Mouse (Mus musculus): Measurements from ENCODE around the gene Lrmda. TPM values are rescaled to one million over a fixed set of nuclear protein-coding genes. Genes with fewer than 3 reads are reported as not detected.

Lrmda gene
- polyA plus RNA-seq, 1 experiment from 2014 or later, result 0.87 TPM

DNA sequence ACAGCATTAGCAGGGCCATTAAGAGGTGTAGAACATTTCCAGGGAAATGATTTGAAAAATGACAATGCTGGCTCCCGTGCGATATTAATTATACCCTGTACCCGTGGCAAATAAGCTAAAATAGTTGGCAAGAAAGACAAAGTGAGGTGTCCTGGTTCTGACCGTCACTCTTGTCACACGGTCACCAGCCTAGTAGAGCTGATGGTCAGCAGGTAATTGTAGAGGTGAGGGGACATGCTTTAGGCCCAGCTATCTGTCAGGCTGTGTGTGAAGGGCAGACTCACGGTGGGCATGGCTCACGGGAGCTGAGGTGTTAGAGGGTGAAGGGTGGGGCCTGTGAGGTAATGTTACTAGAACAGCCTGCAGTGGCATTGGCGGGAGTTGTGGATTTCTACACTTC, 134.6 kb downstream of the Lrmda start:
- no peaks in the 10 kb centered on the region for H3K36me3 ChIP-seq
- H3K4me2 ChIP-seq (replicated peaks), result no peak overlapping the region
- ATAC-seq, result peak; percentile 32; the same call in 1 of the 2 replicates
- H3K27me3 ChIP-seq (replicated peaks), result no peaks in the 10 kb centered on the region
- 65% methylated on average over 8 of the region's 8 CpGs for WGBS
- H3K27ac ChIP-seq, result no peak overlapping the region
- H3K4me3 ChIP-seq (replicated peaks), result no peak overlapping the region
- no peaks in the 10 kb centered on the region for H3K9me3 ChIP-seq
- no peak overlapping the region for H3K9ac ChIP-seq
- H3K4me1 ChIP-seq (replicated peaks), result peaks cover 18% of the 10 kb centered on the region

DNA sequence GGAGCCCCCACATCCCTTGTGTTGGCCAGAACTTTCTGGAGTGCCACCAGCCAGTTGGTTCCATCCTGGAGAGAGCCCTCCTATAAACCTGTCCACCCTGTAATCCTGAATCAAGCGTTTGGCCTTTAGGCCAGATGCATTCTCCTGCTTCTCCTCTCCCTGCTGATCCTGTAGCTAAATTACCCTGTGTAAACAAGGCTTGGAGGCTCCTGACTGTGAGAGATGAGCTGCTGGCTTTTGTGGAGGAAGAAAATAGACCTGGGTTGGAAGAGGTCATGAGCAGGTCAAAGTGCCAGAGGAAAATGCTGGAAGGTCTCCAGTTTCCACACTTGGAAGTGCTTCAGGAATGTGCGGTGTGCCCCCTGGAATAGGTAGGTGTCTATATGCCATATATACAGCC, 135.5 kb downstream of the Lrmda start:
- ATAC-seq, result peak; percentile 41; the same call in 1 of the 2 replicates
- no peak overlapping the region for H3K9ac ChIP-seq

DNA sequence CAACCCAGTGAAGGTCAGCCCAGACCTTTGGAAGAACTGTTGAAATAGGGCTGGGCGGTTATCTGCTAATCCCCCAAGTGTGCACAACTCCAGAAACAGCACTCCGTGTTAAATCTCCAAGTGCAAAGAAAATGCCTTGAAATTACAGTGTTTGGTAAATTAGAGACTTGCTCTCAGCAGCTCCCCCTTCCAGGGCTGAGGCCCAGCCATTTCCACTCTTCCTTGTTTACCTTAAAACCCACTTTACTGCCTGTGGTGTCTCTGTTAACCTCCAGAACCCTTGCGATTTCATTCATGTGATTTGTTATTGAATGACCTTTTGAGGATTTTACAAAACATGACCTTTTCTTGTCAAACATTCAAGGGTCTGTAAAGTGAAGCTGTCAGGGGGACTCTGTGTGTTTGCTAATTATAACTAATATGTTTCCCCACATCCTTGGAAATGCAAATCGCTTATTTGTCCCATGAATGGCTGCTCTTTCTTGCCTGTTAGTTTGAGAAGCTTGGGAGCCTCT, 136.1 kb downstream of the Lrmda start:
- Histone ChIP-seq H3K36me3 (no peaks in the 10 kb centered on the region), H3K4me3 (replicated peaks) (no peak overlapping the region), H3K9ac (no peak overlapping the region), H3K27ac (no peak overlapping the region), H3K9me3 (no peaks in the 10 kb centered on the region), H3K4me2 (replicated peaks) (no peak overlapping the region), H3K4me1 (replicated peaks) (peaks cover 18% of the 10 kb centered on the region), H3K27me3 (replicated peaks) (no peaks in the 10 kb centered on the region)
- ATAC-seq, result 0 out of 2 replicates have a peak, but pooled peaks have one; percentile 23
- 33% methylated on average over 4 of the region's 4 CpGs for WGBS

More for the DNA sequence above, 135.5 kb downstream of the Lrmda start:
- Histone ChIP-seq H3K36me3 (no peaks in the 10 kb centered on the region), H3K27ac (no peak overlapping the region), H3K4me2 (replicated peaks) (no peak overlapping the region), H3K9me3 (no peaks in the 10 kb centered on the region), H3K4me1 (replicated peaks) (peaks cover 18% of the 10 kb centered on the region), H3K4me3 (replicated peaks) (no peak overlapping the region), H3K27me3 (replicated peaks) (no peaks in the 10 kb centered on the region)
- WGBS, result 37% methylated on average over 2 of the region's 2 CpGs

DNA sequence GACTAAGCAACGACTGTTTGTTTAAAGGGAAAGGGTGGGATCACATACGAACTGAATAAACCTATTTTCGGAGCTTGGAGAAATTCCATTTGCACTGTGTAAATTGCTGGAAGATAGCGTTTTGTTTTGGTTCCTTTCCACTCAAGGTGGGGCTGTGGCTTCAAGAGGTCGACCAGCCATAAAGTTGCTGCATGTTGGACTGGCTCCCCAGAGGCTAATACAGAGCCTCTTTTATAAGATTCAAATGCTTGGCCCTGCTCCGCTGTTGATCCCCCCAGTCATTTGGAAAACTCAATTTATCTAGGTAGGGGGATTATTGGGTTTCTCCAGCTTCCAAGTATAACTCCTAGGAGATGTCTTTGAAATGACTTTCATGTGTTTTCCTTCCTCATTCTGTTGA, 137.5 kb downstream of the Lrmda start:
- no peaks in the 10 kb centered on the region for H3K9me3 ChIP-seq
- no peaks in the 10 kb centered on the region for H3K36me3 ChIP-seq
- H3K27ac ChIP-seq, result no peak overlapping the region
- no peaks in the 10 kb centered on the region for H3K27me3 ChIP-seq (replicated peaks)
- H3K4me1 ChIP-seq (replicated peaks), result peaks cover 18% of the 10 kb centered on the region
- no peak overlapping the region for H3K9ac ChIP-seq
- H3K4me3 ChIP-seq (replicated peaks), result no peak overlapping the region
- no peak for ATAC-seq
- 41% methylated on average over 6 of the region's 6 CpGs for WGBS
- no peak overlapping the region for H3K4me2 ChIP-seq (replicated peaks)

DNA sequence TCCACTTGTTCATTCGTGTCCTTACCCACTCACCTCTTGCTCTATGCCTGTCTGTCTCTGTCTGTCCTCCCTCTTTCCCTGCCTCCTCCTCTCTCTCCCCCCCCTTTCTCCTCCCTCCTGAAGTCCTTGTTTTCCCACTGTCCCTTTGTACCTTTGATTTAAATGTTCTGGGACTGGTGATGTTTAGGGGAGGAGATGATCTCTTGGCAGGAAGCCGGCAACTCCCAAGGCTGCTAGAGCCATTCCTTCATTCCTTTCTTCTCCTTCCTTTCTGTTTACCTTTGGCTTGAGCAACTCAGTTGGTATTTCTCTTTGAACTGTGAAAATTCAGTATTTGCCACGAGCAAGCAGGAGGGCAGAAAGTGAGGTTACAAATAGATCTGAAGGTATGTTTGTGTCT, 141.9 kb downstream of the Lrmda start:
- 33% methylated on average over 3 of the region's 3 CpGs for WGBS
- no peak overlapping the region for H3K4me3 ChIP-seq (replicated peaks)
- no peaks in the 10 kb centered on the region for H3K27me3 ChIP-seq (replicated peaks)
- no peaks in the 10 kb centered on the region for H3K9me3 ChIP-seq
- no peak overlapping the region for H3K9ac ChIP-seq
- no peak overlapping the region for H3K4me2 ChIP-seq (replicated peaks)
- H3K4me1 ChIP-seq (replicated peaks), result no peaks in the 10 kb centered on the region
- no peak for ATAC-seq
- no peak overlapping the region for H3K27ac ChIP-seq
- H3K36me3 ChIP-seq, result no peaks in the 10 kb centered on the region

DNA sequence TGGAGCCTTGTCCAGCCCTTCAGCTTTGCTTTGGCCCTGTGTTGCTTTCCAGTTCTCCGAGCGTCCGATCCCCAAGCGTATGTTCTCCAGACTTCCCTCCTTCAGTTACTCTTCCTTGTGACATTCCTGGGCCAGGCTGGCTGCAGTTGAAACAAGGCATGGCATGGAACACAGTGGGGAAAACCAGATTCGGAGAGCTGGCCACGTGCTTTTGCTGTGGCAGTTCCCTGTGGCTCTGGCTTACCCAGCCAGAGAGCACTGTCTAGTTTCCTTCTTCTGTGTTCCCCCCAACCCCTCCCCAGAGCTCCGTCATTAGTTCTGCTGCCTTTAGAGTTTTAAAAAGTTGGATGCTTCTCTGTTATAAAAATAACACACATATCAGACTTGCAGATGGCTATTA, 147.8 kb downstream of the Lrmda start:
- no peaks in the 10 kb centered on the region for H3K36me3 ChIP-seq
- no peak for ATAC-seq
- H3K9me3 ChIP-seq, result no peaks in the 10 kb centered on the region
- no peak overlapping the region for H3K27ac ChIP-seq
- WGBS, result 51% methylated on average over 7 of the region's 7 CpGs
- H3K9ac ChIP-seq, result no peak overlapping the region
- no peak overlapping the region for H3K4me2 ChIP-seq (replicated peaks)
- no peaks in the 10 kb centered on the region; the same call in 1 of the 2 replicates for H3K27me3 ChIP-seq (replicated peaks)
- H3K4me1 ChIP-seq (replicated peaks), result peaks cover 15% of the 10 kb centered on the region; the same call in 1 of the 2 replicates
- no peak overlapping the region for H3K4me3 ChIP-seq (replicated peaks)

DNA sequence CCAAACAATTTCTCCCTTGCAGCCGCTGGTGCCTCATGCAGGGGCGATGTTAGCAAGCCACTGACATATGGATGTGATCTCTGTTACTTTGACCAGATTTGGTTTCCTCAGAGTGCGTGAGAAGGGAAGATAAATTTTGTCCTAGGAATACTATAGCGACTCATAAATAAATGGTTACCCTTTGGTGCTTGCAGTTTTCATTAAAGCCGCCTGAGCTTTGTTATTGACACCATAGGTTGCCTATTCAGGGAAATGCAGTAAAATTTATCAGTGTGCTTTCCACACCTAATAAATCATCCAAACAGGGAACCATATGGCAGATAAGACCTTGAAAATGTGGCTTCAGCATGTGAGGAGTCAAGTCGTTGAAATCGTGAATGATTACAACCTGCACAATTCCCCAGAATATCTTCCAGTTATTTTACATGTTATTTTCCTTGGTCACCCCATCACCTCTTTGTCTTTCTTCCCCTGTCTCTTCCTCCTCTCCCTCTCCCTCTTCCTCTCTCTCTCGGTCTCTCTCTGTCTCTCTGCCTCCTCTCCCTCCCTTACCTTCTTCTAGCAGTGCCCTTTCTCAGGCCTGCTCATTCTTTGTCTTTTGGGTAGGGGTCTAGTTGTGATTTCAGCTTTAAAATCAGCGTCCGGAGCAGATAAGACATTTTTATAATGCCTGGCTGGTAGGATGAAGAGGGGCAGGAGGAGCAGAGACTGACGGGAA, 148.7 kb downstream of the Lrmda start:
- WGBS, result 27% methylated on average over 11 of the region's 11 CpGs
- Histone ChIP-seq H3K4me3 (replicated peaks) (no peak overlapping the region), H3K4me2 (replicated peaks) (no peak overlapping the region), H3K4me1 (replicated peaks) (peaks cover 15% of the 10 kb centered on the region; the same call in 1 of the 2 replicates), H3K36me3 (no peaks in the 10 kb centered on the region), H3K9ac (no peak overlapping the region), H3K27ac (no peak overlapping the region), H3K9me3 (no peaks in the 10 kb centered on the region), H3K27me3 (replicated peaks) (no peaks in the 10 kb centered on the region; the same call in 1 of the 2 replicates)
- ATAC-seq, result no peak

- H3K9ac ChIP-seq, result no peak overlapping the region
- 51% methylated on average over 14 of the region's 14 CpGs for WGBS
These were observed 149.5 kb downstream of the Lrmda start for GRCm38 (mm10) chr14:22168795-22169568.

DNA sequence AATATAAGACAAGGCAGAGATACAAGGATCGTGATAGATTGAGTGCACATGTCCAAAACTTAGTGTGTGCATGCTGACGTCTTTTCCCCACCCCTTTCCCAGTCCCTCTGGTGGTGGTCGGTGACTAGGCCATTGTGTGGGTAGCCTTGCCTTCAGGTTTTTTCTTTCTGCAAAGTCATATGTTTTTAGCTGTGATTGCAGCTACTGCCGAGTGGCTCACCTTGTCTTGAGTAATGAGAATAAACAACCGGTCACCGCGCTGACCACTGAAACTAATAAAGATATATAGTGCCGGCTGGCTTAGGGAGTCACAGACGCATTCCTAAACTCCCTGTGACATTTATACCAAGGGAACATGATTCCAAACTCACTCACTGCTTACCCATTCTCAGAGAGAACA, 155.2 kb downstream of the Lrmda start:
- Histone ChIP-seq H3K4me1 (replicated peaks) (no peaks in the 10 kb centered on the region), H3K9ac (no peak overlapping the region), H3K4me2 (replicated peaks) (no peak overlapping the region), H3K9me3 (no peaks in the 10 kb centered on the region), H3K27ac (no peak overlapping the region), H3K36me3 (no peaks in the 10 kb centered on the region), H3K27me3 (replicated peaks) (no peaks in the 10 kb centered on the region), H3K4me3 (replicated peaks) (no peak overlapping the region)
- no peak for ATAC-seq
- 50% methylated on average over 9 of the region's 9 CpGs for WGBS

More at GRCm38 (mm10) chr14:22168795-22169568, 149.5 kb downstream of the Lrmda start:
- Histone ChIP-seq H3K4me1 (replicated peaks) (peaks cover 15% of the 10 kb centered on the region; the same call in 1 of the 2 replicates), H3K27ac (no peak overlapping the region), H3K9me3 (no peaks in the 10 kb centered on the region), H3K36me3 (no peaks in the 10 kb centered on the region), H3K4me2 (replicated peaks) (no peak overlapping the region), H3K4me3 (replicated peaks) (no peak overlapping the region), H3K27me3 (replicated peaks) (no peaks in the 10 kb centered on the region; the same call in 1 of the 2 replicates)
- 0 out of 2 replicates have a peak, but pooled peaks have one; percentile 51 for ATAC-seq

GRCm38 (mm10) chr14:22179761-22180160, 160.2 kb downstream of the Lrmda start:
- no peak overlapping the region for H3K4me2 ChIP-seq (replicated peaks)
- H3K36me3 ChIP-seq, result no peaks in the 10 kb centered on the region
- no peaks in the 10 kb centered on the region for H3K9me3 ChIP-seq
- H3K9ac ChIP-seq, result no peak overlapping the region
- 44% methylated on average over 2 of the region's 2 CpGs for WGBS
- H3K27me3 ChIP-seq (replicated peaks), result no peaks in the 10 kb centered on the region
- H3K27ac ChIP-seq, result no peak overlapping the region
- no peak for ATAC-seq
- H3K4me1 ChIP-seq (replicated peaks), result no peaks in the 10 kb centered on the region
- H3K4me3 ChIP-seq (replicated peaks), result no peak overlapping the region

DNA sequence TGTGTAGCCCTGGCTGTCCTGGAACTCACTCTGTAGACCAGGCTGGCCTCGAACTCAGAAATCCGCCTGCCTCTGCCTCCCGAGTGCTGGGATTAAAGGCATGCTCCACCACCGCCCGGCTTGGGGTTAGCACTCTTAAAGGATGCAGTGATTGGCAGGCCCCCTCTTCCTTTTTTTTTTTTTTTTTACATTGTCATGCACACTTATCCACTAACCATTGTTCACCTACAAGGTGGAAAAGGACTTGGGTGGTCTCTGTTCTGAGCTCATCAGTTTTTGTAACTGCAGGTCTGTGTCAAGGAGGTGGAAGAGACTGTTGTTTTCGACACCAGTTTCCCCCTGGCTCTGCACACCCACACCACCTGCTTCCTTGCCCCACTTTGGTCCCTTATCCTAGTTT, 162.0 kb downstream of the Lrmda start:
- Histone ChIP-seq H3K27me3 (replicated peaks) (no peaks in the 10 kb centered on the region), H3K36me3 (no peaks in the 10 kb centered on the region), H3K9me3 (no peaks in the 10 kb centered on the region), H3K4me1 (replicated peaks) (no peaks in the 10 kb centered on the region), H3K4me3 (replicated peaks) (no peak overlapping the region), H3K4me2 (replicated peaks) (no peak overlapping the region), H3K27ac (no peak overlapping the region), H3K9ac (no peak overlapping the region)
- WGBS, result 93% methylated on average over 6 of the region's 6 CpGs
- ATAC-seq, result no peak

DNA sequence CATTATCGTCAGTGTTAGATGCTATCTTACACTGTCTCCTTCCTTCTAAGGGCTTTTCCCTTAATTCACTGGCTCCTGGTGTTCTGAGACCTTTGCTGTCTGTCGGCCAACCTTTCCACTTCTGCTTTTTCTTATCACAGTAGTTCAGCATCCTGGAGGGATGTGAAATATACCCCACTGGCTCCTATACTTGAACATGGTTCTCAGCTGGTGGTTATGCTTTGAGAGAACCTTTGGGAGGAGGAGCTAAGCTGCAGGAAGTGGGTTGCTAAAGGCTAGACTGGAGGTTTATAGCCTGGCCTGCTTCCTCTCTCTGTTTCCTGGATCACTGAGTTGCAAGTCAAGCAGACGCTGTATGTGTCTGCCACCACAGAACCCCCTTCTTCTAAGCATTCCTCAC, 163.7 kb downstream of the Lrmda start:
- WGBS, result 69% methylated on average over 3 of the region's 3 CpGs
- no peaks in the 10 kb centered on the region for H3K27me3 ChIP-seq (replicated peaks)
- no peak for ATAC-seq

More for the DNA sequence above, 163.7 kb downstream of the Lrmda start:
- Histone ChIP-seq H3K4me2 (replicated peaks) (no peak overlapping the region), H3K9me3 (no peaks in the 10 kb centered on the region), H3K4me3 (replicated peaks) (no peak overlapping the region), H3K36me3 (no peaks in the 10 kb centered on the region), H3K27ac (no peak overlapping the region), H3K4me1 (replicated peaks) (no peaks in the 10 kb centered on the region), H3K9ac (no peak overlapping the region)

All from intestine, embryonic 15.5 days (tissue).